Mouse (Mus musculus) activated CD4-positive, CD25-positive, alpha-beta regulatory T cell (primary cell): Measurements from ENCODE around the gene Tanc2. TPM values are rescaled to one million over a fixed set of nuclear protein-coding genes. Genes with fewer than 3 reads are reported as not detected.

Experiments used
- polyA plus RNA-seq, 2 experiments: library from polyadenylated mRNA; unstranded; fragments of 100-300 nt; shearing (Covaris generic); gene quantifications; one replicate each; pipeline ENCODE4 v1.2.1; 2017

Gene Tanc2
- polyA plus RNA-seq = 1 to 10 TPM; 2.9 to 4.5 TPM

DNA sequence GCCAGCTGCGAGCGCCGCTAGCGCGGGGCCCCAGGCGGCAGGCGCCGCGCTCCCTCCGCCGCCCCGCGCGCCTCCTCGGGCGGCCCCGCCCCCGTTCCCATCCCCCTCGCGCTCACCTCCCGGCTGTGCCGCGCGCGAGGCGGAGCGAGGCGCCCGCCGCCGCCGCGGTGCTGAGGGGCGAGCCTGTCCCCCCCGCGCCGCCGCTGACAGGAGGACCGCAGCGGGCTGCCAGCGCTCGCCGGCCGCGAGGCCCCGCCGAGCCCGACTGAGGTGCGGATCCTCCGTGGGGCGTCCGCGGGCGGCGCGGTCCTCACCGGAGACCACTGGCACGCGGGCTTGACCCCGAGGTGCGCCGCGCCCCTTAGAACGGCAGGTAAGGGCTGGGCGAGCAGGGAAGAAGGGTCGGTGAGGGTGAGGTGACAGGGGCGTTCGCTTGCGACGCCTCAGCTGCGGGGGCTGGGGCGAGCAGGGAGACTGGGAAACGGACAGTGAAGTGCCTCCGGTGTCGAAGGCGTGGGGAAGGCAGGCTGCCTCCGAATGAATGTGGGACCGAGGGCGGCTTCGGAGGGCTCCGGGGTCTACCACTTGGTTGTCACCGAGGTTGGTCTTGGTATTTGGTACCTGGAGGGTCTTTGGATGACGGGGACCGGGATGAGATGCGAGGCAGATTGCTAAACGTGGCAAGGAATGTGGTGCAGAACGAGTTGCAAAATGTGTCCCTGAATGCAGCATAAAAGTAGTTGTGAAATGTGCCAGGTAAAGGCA lies at the start of gene Tanc2:
TSS of gene Tanc2 (plus strand) at position 110 of the 765 bp plus-strand sequence.

DNA sequence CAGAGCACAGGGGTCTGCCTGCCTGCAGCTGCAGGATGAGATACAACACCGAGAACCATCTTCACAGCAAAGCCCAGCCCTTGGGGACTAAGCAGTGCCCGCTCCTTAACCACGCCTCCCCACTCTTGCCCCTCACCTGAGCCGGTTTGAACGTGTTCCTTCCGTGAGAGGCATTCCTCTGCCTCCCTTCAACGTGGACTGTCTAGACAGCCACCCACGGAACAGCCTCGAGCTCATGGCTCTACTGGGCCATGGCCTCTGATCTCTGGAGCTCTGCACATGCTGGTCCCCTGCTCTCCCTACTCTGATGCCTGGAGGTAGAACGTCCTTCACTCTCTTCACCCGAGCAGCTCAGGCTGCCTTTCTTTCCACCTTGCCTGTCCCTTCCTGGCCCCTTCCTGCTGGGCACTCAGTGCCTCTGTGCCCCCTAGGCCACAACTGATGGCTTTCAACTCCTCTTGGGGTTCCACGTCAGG lies 363.2 kb downstream of the Tanc2 start, which contains the start of gene Cyb561:
TSS of gene Cyb561 (minus strand) at position 426 of the 476 bp plus-strand sequence.

DNA sequence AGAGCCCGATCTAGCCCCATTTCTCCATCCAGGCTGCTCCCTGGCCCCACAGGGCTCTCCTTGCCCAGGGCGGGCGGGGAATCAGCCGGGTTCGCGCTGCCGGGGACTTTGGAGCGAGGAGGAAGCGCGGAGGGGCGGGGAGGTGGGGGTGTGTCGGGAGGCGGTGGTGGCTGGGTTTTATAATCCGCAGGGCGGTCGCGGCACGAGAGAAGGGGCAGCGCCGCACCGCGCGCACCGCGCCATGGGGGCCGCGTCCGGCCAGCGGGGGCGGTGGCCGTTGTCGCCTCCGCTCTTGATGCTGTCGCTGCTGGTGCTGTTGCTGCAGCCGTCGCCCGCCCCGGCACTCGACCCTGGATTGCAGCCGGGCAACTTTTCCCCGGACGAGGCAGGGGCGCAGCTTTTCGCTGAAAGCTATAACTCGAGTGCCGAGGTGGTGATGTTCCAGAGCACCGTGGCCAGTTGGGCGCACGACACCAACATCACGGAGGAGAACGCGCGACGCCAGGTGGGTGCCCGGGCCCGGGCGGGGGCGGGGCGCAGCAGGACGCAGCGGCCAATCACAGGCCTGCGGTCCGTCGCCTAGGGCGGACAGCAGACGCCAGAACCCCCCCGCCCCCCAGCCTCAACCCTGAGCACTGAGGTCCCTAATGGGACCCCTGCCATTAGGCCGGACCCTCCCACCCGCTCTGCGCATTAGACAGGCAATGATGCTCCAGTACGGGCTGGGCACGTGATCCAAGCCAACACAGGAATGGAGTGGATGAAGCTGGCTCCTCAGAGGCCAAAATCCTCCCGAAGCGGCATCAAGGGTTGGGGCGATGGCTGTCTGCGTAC lies 378.2 kb downstream of the Tanc2 start, which contains the start of gene Ace:
TSS of gene Ace (plus strand) at position 205 of the 834 bp plus-strand sequence.

Other genes with a start within 250 kb of the Tanc2 start
- gene March10, start 133.3 kb upstream of the Tanc2 start, polyA plus RNA-seq = not detected